Mouse (Mus musculus) CH12.LX (cell line): ENCODE data around the gene 2810408A11Rik. TPM values are rescaled to one million over a fixed set of nuclear protein-coding genes. Genes with fewer than 3 reads are reported as not detected.

Experiments
- DNase-seq: peaks from one replicate; pipeline ENCODE4 v3.0.0-alpha.2; 2013; ENCODE audit errors: extremely low read depth
- H3K27ac ChIP-seq: 2 replicates; pipeline ENCODE4 v1.5.1; 2012; ENCODE audit warnings: low read depth, mild to moderate bottlenecking, control low read depth, moderate library complexity; ENCODE audit not compliant: insufficient read depth
- H3K27me3 ChIP-seq: replicated peaks from 2 replicates; pipeline ENCODE3; 2012; ENCODE audit warnings: inconsistent platforms
- H3K36me3 ChIP-seq, 2 experiments: replicated peaks in 1 of 2; 2 replicates each; pipeline versions ENCODE3 to v1.6.1; 2012; ENCODE audit warnings: inconsistent platforms in 1 of 2, low read length in 1 of 2, mild to moderate bottlenecking in 1 of 2, mixed read lengths in 1 of 2, moderate library complexity in 1 of 2; ENCODE audit not compliant: control insufficient read depth in 1 of 2, insufficient read depth in 1 of 2
- H3K4me1 ChIP-seq, 2 experiments: 2 replicates each; pipeline ENCODE4 v1.6.1; 2012; ENCODE audit warnings: inconsistent platforms in 1 of 2, moderate library complexity in 1 of 2; ENCODE audit not compliant: insufficient read depth in 2 of 2, control insufficient read depth in 1 of 2
- H3K4me2 ChIP-seq: 2 replicates; pipeline ENCODE4 v1.6.1; 2012; ENCODE audit warnings: low read depth, mild to moderate bottlenecking, control low read depth; ENCODE audit not compliant: poor library complexity, insufficient read depth, severe bottlenecking
- H3K4me3 ChIP-seq, 3 experiments: fragments of 150-350 bp in 1 of 3; sonication (generic) in 1 of 3; replicated peaks in 1 of 3; 2 replicates each; pipeline versions ENCODE3 to v1.5.1; 2011 to 2012; ENCODE audit warnings: low read depth in 2 of 3, low read length in 2 of 3, mild to moderate bottlenecking in 2 of 3, moderate library complexity in 2 of 3, control low read depth in 1 of 3, improper control_type of control experiment in 1 of 3, inconsistent platforms in 1 of 3, mixed read lengths in 1 of 3; ENCODE audit not compliant: poor library complexity in 1 of 3
- H3K79me2 ChIP-seq: replicated peaks from 2 replicates; pipeline ENCODE4 v1.6.1; 2012; ENCODE audit warnings: mild to moderate bottlenecking, moderate library complexity; ENCODE audit not compliant: control insufficient read depth, poor library complexity, insufficient read depth, severe bottlenecking; ENCODE audit errors: extremely low read depth
- H3K9ac ChIP-seq: 2 replicates; pipeline ENCODE4 v1.6.1; 2012; ENCODE audit warnings: low read depth, mild to moderate bottlenecking, control low read depth, moderate library complexity; ENCODE audit not compliant: insufficient read depth
- H3K9me3 ChIP-seq: replicated peaks from 2 replicates; pipeline ENCODE3; 2012; ENCODE audit warnings: low read length, inconsistent platforms, mixed read lengths
- BHLHE40 ChIP-seq: IDR thresholded peaks from 2 replicates; pipeline ENCODE4 v1.6.1; 2011; ENCODE audit warnings: mild to moderate bottlenecking, low read depth, low read length, improper control_type of control experiment
- CHD1 ChIP-seq: IDR thresholded peaks from 2 replicates; pipeline ENCODE4 v1.6.1; 2012; ENCODE audit warnings: low read depth, low read length, improper control_type of control experiment, inconsistent platforms
- CHD2 ChIP-seq: IDR thresholded peaks from 2 replicates; pipeline ENCODE4 v1.6.1; 2011; ENCODE audit warnings: low read length, improper control_type of control experiment
- CTCF ChIP-seq, 2 experiments: IDR thresholded peaks in 1 of 2; conservative IDR thresholded peaks in 1 of 2; 2 replicates each; pipeline ENCODE4 v1.5.1; 2011 to 2012; ENCODE audit warnings: low read depth in 2 of 2, low read length in 2 of 2, improper control_type of control experiment in 1 of 2, inconsistent platforms in 1 of 2, mild to moderate bottlenecking in 1 of 2, moderate library complexity in 1 of 2
- E2F4 ChIP-seq: IDR thresholded peaks from 2 replicates; pipeline ENCODE4 v1.6.1; 2011; ENCODE audit warnings: low read depth, low read length, improper control_type of control experiment; ENCODE audit not compliant: insufficient replicate concordance
- ELF1 ChIP-seq: IDR thresholded peaks from 2 replicates; pipeline ENCODE4 v1.6.1; 2014; ENCODE audit warnings: low read depth, mild to moderate bottlenecking, inconsistent platforms, low read length, improper control_type of control experiment
- EP300 ChIP-seq: IDR thresholded peaks from 2 replicates; pipeline ENCODE4 v1.6.1; 2011; ENCODE audit warnings: low read length, improper control_type of control experiment
- ETS1 ChIP-seq: conservative IDR thresholded peaks from 2 replicates; pipeline ENCODE4 v1.6.1; 2012; ENCODE audit warnings: low read depth, mild to moderate bottlenecking, inconsistent platforms, low read length, improper control_type of control experiment, moderate library complexity
- GABPA ChIP-seq: IDR thresholded peaks from 2 replicates; pipeline ENCODE4 v1.6.1; 2012; ENCODE audit warnings: low read depth, low read length, improper control_type of control experiment, inconsistent platforms; ENCODE audit not compliant: insufficient replicate concordance
- HCFC1 ChIP-seq: IDR thresholded peaks from 2 replicates; pipeline ENCODE4 v1.6.1; 2012; ENCODE audit warnings: low read depth, mild to moderate bottlenecking, inconsistent platforms, low read length, improper control_type of control experiment
- IRF4 ChIP-seq: IDR thresholded peaks from 2 replicates; pipeline ENCODE4 v1.6.1; 2014; ENCODE audit warnings: low read depth, mild to moderate bottlenecking, inconsistent platforms, low read length, improper control_type of control experiment
- JUN ChIP-seq: IDR thresholded peaks from 2 replicates; pipeline ENCODE4 v1.6.1; 2011; ENCODE audit warnings: low read depth, mild to moderate bottlenecking, low read length, improper control_type of control experiment, moderate library complexity; ENCODE audit not compliant: insufficient read depth
- JUND ChIP-seq: conservative IDR thresholded peaks from 2 replicates; pipeline ENCODE4 v1.6.1; 2011; ENCODE audit warnings: low read depth, low read length, improper control_type of control experiment
- KAT2A ChIP-seq: IDR thresholded peaks from 2 replicates; pipeline ENCODE4 v1.6.1; 2012; ENCODE audit warnings: low read length, improper control_type of control experiment, inconsistent platforms; ENCODE audit not compliant: insufficient replicate concordance
- MAFK ChIP-seq: IDR thresholded peaks from 2 replicates; pipeline ENCODE4 v1.6.1; 2011; ENCODE audit warnings: low read length, improper control_type of control experiment; ENCODE audit not compliant: insufficient replicate concordance
- MAX ChIP-seq: IDR thresholded peaks from 2 replicates; pipeline ENCODE4 v1.6.1; 2011; ENCODE audit warnings: low read length, improper control_type of control experiment
- MAZ ChIP-seq: IDR thresholded peaks from 2 replicates; pipeline ENCODE4 v1.6.1; 2012; ENCODE audit warnings: low read depth, mild to moderate bottlenecking, inconsistent platforms, low read length, improper control_type of control experiment, moderate library complexity
- MEF2A ChIP-seq: IDR thresholded peaks from 2 replicates; pipeline ENCODE4 v1.6.1; 2014; ENCODE audit warnings: low read depth, mild to moderate bottlenecking, inconsistent platforms, low read length, improper control_type of control experiment, borderline replicate concordance
- MXI1 ChIP-seq: IDR thresholded peaks from 2 replicates; pipeline ENCODE4 v1.6.1; 2011; ENCODE audit warnings: mild to moderate bottlenecking, low read depth, low read length, improper control_type of control experiment
- MYC ChIP-seq: IDR thresholded peaks from 2 replicates; pipeline ENCODE4 v1.6.1; 2011; ENCODE audit warnings: low read depth, mild to moderate bottlenecking, improper control_type of control experiment, low read length
- NELFE ChIP-seq: IDR thresholded peaks from 2 replicates; pipeline ENCODE4 v1.6.1; 2011; ENCODE audit warnings: low read depth, low read length, improper control_type of control experiment
- NRF1 ChIP-seq: IDR thresholded peaks from 2 replicates; pipeline ENCODE4 v1.6.1; 2014; ENCODE audit warnings: low read depth, mild to moderate bottlenecking, inconsistent platforms, low read length, improper control_type of control experiment, moderate library complexity
- PAX5 ChIP-seq: IDR thresholded peaks from 2 replicates; pipeline ENCODE4 v1.6.1; 2012; ENCODE audit warnings: low read length, inconsistent platforms, mixed read lengths
- POLR2A ChIP-seq: IDR thresholded peaks from 2 replicates; pipeline ENCODE4 v1.6.1; 2011; ENCODE audit warnings: low read depth, mild to moderate bottlenecking, improper control_type of control experiment, low read length
- POLR2AphosphoS2 ChIP-seq: IDR thresholded peaks from 2 replicates; pipeline ENCODE4 v1.6.1; 2011; ENCODE audit warnings: low read depth, low read length, improper control_type of control experiment
- RAD21 ChIP-seq: IDR thresholded peaks from 2 replicates; pipeline ENCODE4 v1.6.1; 2011; ENCODE audit warnings: low read depth, mild to moderate bottlenecking, low read length, improper control_type of control experiment, moderate library complexity
- RCOR1 ChIP-seq: conservative IDR thresholded peaks from 2 replicates; pipeline ENCODE4 v1.6.1; 2012; ENCODE audit warnings: low read depth, mild to moderate bottlenecking, inconsistent platforms, low read length, improper control_type of control experiment
- SIN3A ChIP-seq: IDR thresholded peaks from 2 replicates; pipeline ENCODE4 v1.6.1; 2012; ENCODE audit warnings: low read length, improper control_type of control experiment, inconsistent platforms
- SMC3 ChIP-seq: IDR thresholded peaks from 2 replicates; pipeline ENCODE4 v1.6.1; 2011; ENCODE audit warnings: low read depth, low read length, improper control_type of control experiment
- TBP ChIP-seq: conservative IDR thresholded peaks from 2 replicates; pipeline ENCODE4 v1.6.1; 2011; ENCODE audit warnings: low read depth, low read length, improper control_type of control experiment
- TCF12 ChIP-seq: IDR thresholded peaks from 2 replicates; pipeline ENCODE4 v1.6.1; 2014; ENCODE audit warnings: low read depth, mild to moderate bottlenecking, inconsistent platforms, low read length, improper control_type of control experiment
- UBTF ChIP-seq: IDR thresholded peaks from 2 replicates; pipeline ENCODE4 v1.6.1; 2012; ENCODE audit warnings: low read depth, mild to moderate bottlenecking, inconsistent platforms, low read length, improper control_type of control experiment, moderate library complexity
- USF1 ChIP-seq: IDR thresholded peaks from 2 replicates; pipeline ENCODE4 v1.6.1; 2014; ENCODE audit warnings: low read depth, mild to moderate bottlenecking, inconsistent platforms, low read length, improper control_type of control experiment
- USF2 ChIP-seq: conservative IDR thresholded peaks from 2 replicates; pipeline ENCODE4 v1.6.1; 2011; ENCODE audit warnings: low read depth, low read length, improper control_type of control experiment
- ZC3H11A ChIP-seq: IDR thresholded peaks from 2 replicates; pipeline ENCODE4 v1.6.1; 2012; ENCODE audit warnings: low read depth, mild to moderate bottlenecking, inconsistent platforms, low read length, improper control_type of control experiment
- ZKSCAN1 ChIP-seq: IDR thresholded peaks from 2 replicates; pipeline ENCODE4 v1.6.1; 2012; ENCODE audit warnings: low read depth, inconsistent platforms, low read length, improper control_type of control experiment, borderline replicate concordance
- ZMIZ1 ChIP-seq: IDR thresholded peaks from 2 replicates; pipeline ENCODE4 v1.6.1; 2012; ENCODE audit warnings: low read depth, mild to moderate bottlenecking, inconsistent platforms, low read length, improper control_type of control experiment
- ZNF384 ChIP-seq: IDR thresholded peaks from 2 replicates; pipeline ENCODE4 v1.6.1; 2012; ENCODE audit warnings: low read depth, low read length, improper control_type of control experiment, inconsistent platforms
- dilution Hi-C: fragments of 300-500 bp; cut with MboI; formaldehyde crosslinking; loops from 2 replicates; pipeline ENCODE4 v1.14.3; 2020; ENCODE audit warnings: low sequenced_read_pairs; ENCODE audit not compliant: extremely low pct_unique_long_range_greater_than_20kb, extremely low pct_ligation_motif_present
- in situ Hi-C: fragments of 300-500 bp; cut with MboI; formaldehyde crosslinking; loops from 3 replicates; pipeline ENCODE4 v1.14.3; 2019; ENCODE audit warnings: low sequenced_read_pairs, low pct_ligation_motif_present, low pct_unique_long_range_greater_than_20kb, mixed read lengths
- polyA plus RNA-seq: library from polyadenylated mRNA; unstranded; fragments of >175 nt; gene quantifications from 2 replicates; pipeline ENCODE4 v1.2.1, GENCODE M21; 2012; ENCODE audit warnings: low read depth; ENCODE audit not compliant: insufficient read length
- total RNA-seq, 2 experiments: library from RNA; depleted of rRNA; stranded (reverse); fragments of 300-350 nt in 1 of 2; fragments of >200 nt in 1 of 2; gene quantifications; 2 replicates each; pipeline ENCODE4 v1.2.3; 2012 to 2014

2810408A11Rik gene
- total and polyA plus RNA-seq, 3 experiments: 0.33 to 0.86 (median 0.59) TPM

GRCm38 (mm10) chr11:69894671-69895070 lies 6.1 kb downstream of the 2810408A11Rik start:
- no peaks in the 10 kb centered on the region for H3K79me2 ChIP-seq
- H3K27ac ChIP-seq: peak overlapping the region; percentile 37
- H3K4me1 ChIP-seq: peaks cover 5 to 30% of the 10 kb centered on the region in 2 experiments; a peak in 3 of 4 replicates
- dilution Hi-C loops (no loop called here), in situ Hi-C loops (no loop called here)
- peak; percentile 84 for DNase-seq
- TF ChIP-seq TBP (peak; percentile 65; the same call in 1 of the 2 replicates), NELFE (no peak), USF2 (no peak), SMC3 (no peak), JUN (no peak), MEF2A (no peak), RAD21 (no peak), RCOR1 (no peak), ETS1 (no peak), ZC3H11A (no peak), POLR2AphosphoS2 (no peak), EP300 (no peak), TCF12 (no peak), ELF1 (peak; percentile 77), SIN3A (peak; percentile 51; the same call in 1 of the 2 replicates), MXI1 (no peak; the same call in 1 of the 2 replicates), CHD2 (peak; percentile 85; the same call in 1 of the 2 replicates), PAX5 (no peak), GABPA (no peak), POLR2A (peak; percentile 51), ZKSCAN1 (no peak), UBTF (no peak), BHLHE40 (peak; percentile 42; the same call in 1 of the 2 replicates), MAX (0 out of 2 replicates have a peak, but pooled peaks have one; percentile 12), IRF4 (no peak), HCFC1 (0 out of 2 replicates have a peak, but pooled peaks have one; percentile 9), MYC (no peak), KAT2A (no peak), E2F4 (no peak), CHD1 (no peak; the same call in 1 of the 2 replicates), USF1 (no peak), ZMIZ1 (no peak), ZNF384 (peak; percentile 82), NRF1 (no peak), MAZ (no peak), CTCF (conservative IDR thresholded peaks at IDR 0.05 in 1 of 2, IDR thresholded peaks at IDR 0.05 in 1 of 2; ENCODE audit: low read depth in 2 of 2, low read length in 2 of 2) (no peak), MAFK (no peak), JUND (no peak)
- no peaks in the 10 kb centered on the region for H3K27me3 ChIP-seq
- peak overlapping the region; percentile 46 for H3K4me2 ChIP-seq
- peak overlapping the region; percentile 53 to 65 (median 63) for H3K4me3 ChIP-seq
- peaks cover 3 to 31% of the 10 kb centered on the region in 2 experiments for H3K36me3 ChIP-seq
- no peaks in the 10 kb centered on the region for H3K9me3 ChIP-seq
- peak overlapping the region; percentile 74 for H3K9ac ChIP-seq
